Mouse (Mus musculus) heart, embryonic 13.5 days (tissue): ENCODE measurements around the gene 2200002D01Rik. TPM values are rescaled to one million over a fixed set of nuclear protein-coding genes. Genes with fewer than 3 reads are reported as not detected.
"Not testable (repeated sequence)": the region's sequence is repeated elsewhere in the genome, so short reads cannot be mapped to it uniquely, and the experiment has no call there.

Source experiments
- ATAC-seq: fragments of 200-750 bp; cut with Nextera tagmentation; 2 replicates; pipeline ENCODE4 v1.8.0; 2017; ENCODE audit warnings: moderate TSS enrichment; ENCODE audit not compliant: insufficient number of reproducible peaks, low FRiP score, low TSS enrichment; ENCODE audit errors: extremely low read depth
- H3K27ac ChIP-seq: fragments of 300-500 bp; sonication (generic); replicated peaks from 2 replicates; pipeline ENCODE4 v1.5.1; 2015; ENCODE audit warnings: moderate library complexity, mild to moderate bottlenecking, inconsistent platforms
- H3K27me3 ChIP-seq: fragments of 300-500 bp; sonication (generic); replicated peaks from 2 replicates; pipeline ENCODE4 v1.6.1; 2015; ENCODE audit warnings: mild to moderate bottlenecking, inconsistent platforms
- H3K36me3 ChIP-seq: fragments of 300-500 bp; sonication (generic); 2 replicates; pipeline ENCODE4 v1.6.1; 2015; ENCODE audit warnings: mild to moderate bottlenecking, inconsistent platforms
- H3K4me1 ChIP-seq: fragments of 300-500 bp; sonication (generic); 2 replicates; pipeline ENCODE4 v1.6.1; 2015; ENCODE audit warnings: inconsistent platforms
- H3K4me2 ChIP-seq: fragments of 300-500 bp; sonication (generic); 2 replicates; pipeline ENCODE4 v1.6.1; 2015; ENCODE audit warnings: inconsistent platforms, mild to moderate bottlenecking, moderate library complexity
- H3K4me3 ChIP-seq: fragments of 300-500 bp; sonication (generic); 2 replicates; pipeline ENCODE4 v1.5.1; 2015; ENCODE audit warnings: moderate library complexity, mild to moderate bottlenecking, inconsistent platforms
- H3K9ac ChIP-seq: fragments of 300-500 bp; sonication (generic); 2 replicates; pipeline ENCODE4 v1.6.1; 2015; ENCODE audit warnings: inconsistent platforms, mild to moderate bottlenecking, moderate library complexity
- H3K9me3 ChIP-seq: fragments of 300-500 bp; sonication (generic); 2 replicates; pipeline ENCODE4 v1.6.1; 2016; ENCODE audit warnings: inconsistent platforms
- WGBS: fragments of 180-500 bp; shearing (Covaris S2); methylation state at CpG from one replicate; pipeline ENCODE4 v1.1.7; 2015; ENCODE audit warnings: mixed read lengths; 5-methylcytosine and 5-hydroxymethylcytosine counted together
- polyA plus RNA-seq: library from polyadenylated mRNA; unstranded; fragments of >200 nt; fragmentation: Nextera tagmentation; extraction: Ambion mirVana; gene quantifications from 2 replicates; pipeline ENCODE4 v1.2.1, GENCODE M21; 2015

The 2200002D01Rik gene
- polyA plus RNA-seq, 1 experiment from 2014 or later = 7.3 TPM

DNA sequence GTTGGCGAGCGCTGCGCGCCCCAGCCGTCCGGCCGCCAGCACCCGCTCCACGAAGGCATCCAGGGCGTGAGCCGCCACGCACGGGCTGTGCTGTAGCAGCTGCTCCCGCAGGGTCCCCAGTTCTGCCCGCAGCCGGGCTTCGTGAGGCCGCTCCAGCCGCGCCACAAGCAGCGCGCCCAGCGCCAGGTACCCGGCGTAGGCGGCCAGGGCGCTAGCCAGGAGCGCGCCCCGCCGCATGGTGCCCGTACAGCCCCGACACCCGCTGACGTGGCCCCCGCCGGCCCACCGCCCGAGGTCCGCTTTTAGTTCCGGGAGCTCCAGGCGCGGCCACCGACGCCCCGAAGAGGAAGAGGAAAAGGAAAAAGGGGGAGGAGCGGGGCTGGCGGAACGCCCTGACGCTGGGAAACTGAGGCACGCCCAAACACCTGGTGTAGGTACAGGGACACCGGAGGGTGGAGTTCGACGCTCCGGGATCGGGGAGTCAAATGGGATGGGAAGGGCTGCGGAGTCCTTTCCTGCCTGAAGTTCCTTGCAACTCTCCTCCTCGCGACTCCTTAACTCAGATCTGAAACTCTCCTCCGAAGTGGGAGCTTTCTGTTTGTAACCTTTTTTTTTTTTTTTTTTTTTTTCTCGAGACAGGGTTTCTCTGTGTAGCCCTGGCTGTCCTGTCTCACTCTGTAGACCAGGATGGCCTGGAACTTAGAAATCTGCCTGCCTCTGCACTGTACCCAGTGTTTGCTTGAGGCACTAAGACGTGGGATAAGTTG is 15.8 kb downstream of the 2200002D01Rik start, which contains the start of gene Kcnk6:
Gene Kcnk6, minus strand, starts transcription at position 269 of the 767 bp plus-strand sequence.
- H3K4me1 ChIP-seq = peaks cover 41% of the 10 kb centered on the region
- H3K27ac ChIP-seq = peak within 1 kb of the TSS; percentile 75
- WGBS = 2% methylated on average over 53 of the region's 62 CpGs
- no peak for ATAC-seq
- H3K9me3 ChIP-seq = no peaks in the 10 kb centered on the region
- peak within 1 kb of the TSS; percentile 95 for H3K4me2 ChIP-seq
- H3K4me3 ChIP-seq = peak within 1 kb of the TSS; percentile 65
- H3K9ac ChIP-seq = peak within 1 kb of the TSS; percentile 85
- 0 out of 2 replicates have a peak, but pooled peaks cover 6% of the 10 kb centered on the region for H3K36me3 ChIP-seq
- peaks cover 28% of the 10 kb centered on the region for H3K27me3 ChIP-seq

DNA sequence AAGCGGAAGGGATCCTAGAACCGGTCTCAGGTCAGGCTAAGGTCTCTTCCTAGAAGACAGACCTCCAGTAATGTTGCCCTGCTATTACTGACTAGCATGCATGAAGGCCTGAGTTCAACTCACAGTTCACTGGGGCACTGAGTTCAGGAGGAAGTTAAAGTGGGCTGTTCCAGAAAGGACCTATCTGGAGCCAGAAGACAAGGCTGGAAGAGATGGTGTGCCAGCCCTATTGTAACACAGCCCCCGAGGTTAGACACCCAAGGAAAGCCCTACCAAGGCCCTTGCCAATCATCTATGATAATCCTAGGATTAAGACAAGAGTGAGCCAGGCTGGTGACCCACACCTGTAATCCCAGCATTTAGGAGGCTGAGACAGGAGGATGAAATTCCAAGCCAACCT is 16.7 kb downstream of the 2200002D01Rik start:
- H3K9me3 ChIP-seq = no peaks in the 10 kb centered on the region
- H3K4me1 ChIP-seq = peaks cover 38% of the 10 kb centered on the region
- WGBS = 44% methylated on average over 3 of the region's 3 CpGs
- H3K27me3 ChIP-seq = peaks cover 28% of the 10 kb centered on the region
- H3K4me3 ChIP-seq = peak overlapping the region; percentile 65
- peaks cover 7% of the 10 kb centered on the region; the same call in 1 of the 2 replicates for H3K36me3 ChIP-seq
- H3K27ac ChIP-seq = peak overlapping the region; percentile 75
- peak overlapping the region; percentile 95 for H3K4me2 ChIP-seq
- peak overlapping the region; percentile 85 for H3K9ac ChIP-seq
- no peak for ATAC-seq

DNA sequence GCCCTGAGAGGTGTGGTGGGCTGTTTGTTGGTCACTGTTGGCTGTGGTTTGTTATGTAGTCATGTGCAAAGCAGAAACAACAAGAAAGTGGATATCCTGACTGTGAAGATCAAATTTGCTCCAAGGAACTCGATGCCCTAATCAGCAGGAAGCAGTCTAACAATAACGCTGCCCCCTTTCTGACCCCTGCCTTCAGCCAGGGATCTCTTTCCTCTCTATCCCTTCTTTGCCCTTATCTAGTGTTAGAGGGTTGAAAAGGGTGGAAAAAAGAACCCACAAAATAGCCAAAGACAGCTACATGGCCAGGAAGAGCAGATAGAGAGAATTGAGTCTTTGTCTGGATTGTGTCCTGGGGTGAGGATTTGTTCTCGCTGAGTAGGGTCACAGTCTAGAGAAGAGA is 17.7 kb downstream of the 2200002D01Rik start:
- Histone ChIP-seq H3K36me3 (peaks cover 12% of the 10 kb centered on the region), H3K4me2 (peak overlapping the region; percentile 95), H3K27ac (peak overlapping the region; percentile 75), H3K4me3 (peak overlapping the region; percentile 65), H3K27me3 (peaks cover 28% of the 10 kb centered on the region), H3K9ac (no peak overlapping the region), H3K9me3 (no peaks in the 10 kb centered on the region), H3K4me1 (peaks cover 38% of the 10 kb centered on the region)
- 18% methylated on average over 3 of the region's 3 CpGs for WGBS
- ATAC-seq = no peak

DNA sequence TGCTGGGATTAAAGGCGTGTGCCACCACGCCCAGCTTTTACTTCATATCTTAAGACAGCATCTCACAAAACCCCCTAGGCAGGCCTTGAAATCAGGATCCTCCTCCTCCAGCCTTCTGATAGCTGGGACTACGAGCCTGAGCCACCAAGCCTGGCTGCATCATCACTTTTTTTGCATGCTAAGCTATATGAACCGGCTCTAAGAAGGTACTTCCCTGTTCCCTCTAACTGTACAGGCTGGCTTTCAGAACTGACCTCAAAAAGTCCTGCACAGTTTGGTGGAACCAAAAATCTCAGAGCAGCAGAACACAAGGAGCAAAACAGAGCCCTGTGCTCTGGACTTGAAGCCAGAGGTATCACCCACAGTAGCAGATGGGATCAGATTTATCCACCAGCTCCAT is 20.1 kb downstream of the 2200002D01Rik start:
- Histone ChIP-seq H3K4me1 (peaks cover 29% of the 10 kb centered on the region), H3K27ac (no peak overlapping the region), H3K9ac (no peak overlapping the region), H3K4me2 (no peak overlapping the region), H3K36me3 (peaks cover 33% of the 10 kb centered on the region), H3K9me3 (no peaks in the 10 kb centered on the region), H3K4me3 (no peak overlapping the region), H3K27me3 (peaks cover 32% of the 10 kb centered on the region)
- WGBS = 65% methylated on average over 4 of the region's 4 CpGs
- no peak for ATAC-seq

DNA sequence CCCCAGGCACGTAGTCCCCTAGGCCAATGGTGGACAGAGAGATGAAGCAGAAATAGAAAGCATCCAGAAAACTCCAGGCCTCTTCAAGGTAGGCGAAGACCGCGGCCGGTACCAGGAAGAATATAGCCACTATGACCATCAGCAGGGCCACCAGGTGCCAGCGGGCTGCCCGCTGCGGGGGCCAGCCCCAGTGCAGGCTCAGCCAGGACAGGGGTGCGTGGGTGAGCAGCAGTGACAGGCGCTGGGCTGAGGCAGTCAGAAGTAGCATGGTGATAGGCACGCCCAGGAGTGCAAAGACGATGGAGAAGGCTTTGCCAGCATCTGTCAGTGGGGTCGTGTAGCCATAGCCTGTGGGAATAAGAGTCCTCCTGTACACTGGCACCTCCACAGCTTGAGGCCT is 22.7 kb downstream of the 2200002D01Rik start:
- peaks cover 8% of the 10 kb centered on the region for H3K27me3 ChIP-seq
- H3K4me1 ChIP-seq = peaks cover 16% of the 10 kb centered on the region
- no peak overlapping the region for H3K9ac ChIP-seq
- H3K4me2 ChIP-seq = no peak overlapping the region
- peaks cover 53% of the 10 kb centered on the region for H3K36me3 ChIP-seq
- H3K4me3 ChIP-seq = no peak overlapping the region
- ATAC-seq = no peak
- 70% methylated on average over 13 of the region's 13 CpGs for WGBS
- no peak overlapping the region for H3K27ac ChIP-seq
- H3K9me3 ChIP-seq = peaks cover 5% of the 10 kb centered on the region; the same call in 1 of the 2 replicates

DNA sequence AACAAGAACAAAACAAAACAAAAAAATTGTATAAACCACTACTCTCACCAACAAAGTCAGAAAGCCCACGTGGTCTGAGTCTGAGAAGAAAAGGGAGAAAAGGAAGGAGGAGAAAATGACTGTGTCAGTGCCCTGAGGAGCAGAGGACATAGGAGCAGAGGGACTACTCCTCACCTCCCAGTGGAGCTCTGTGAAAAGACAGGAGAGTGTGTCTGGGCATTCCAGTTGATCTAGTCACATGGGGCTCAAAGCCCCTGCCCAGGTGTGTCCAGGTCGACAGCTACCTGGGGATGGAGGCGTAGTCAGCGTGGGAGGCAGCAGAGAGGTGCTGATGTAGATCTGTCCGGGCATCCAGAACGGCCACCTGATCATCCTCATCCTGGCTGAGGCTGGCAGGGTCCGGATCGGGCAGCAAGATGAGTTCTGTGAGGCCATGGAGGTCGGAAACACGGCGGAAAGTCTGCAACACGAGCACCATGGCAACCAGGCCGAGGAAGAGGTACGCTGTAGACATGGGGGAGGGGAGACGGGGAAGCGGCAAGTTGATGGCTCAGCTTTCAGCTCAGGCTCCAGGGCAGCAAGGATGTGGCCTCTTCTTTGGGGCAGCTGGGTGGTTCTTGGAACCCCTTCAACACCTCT is 23.4 kb downstream of the 2200002D01Rik start:
- no peak overlapping the region for H3K4me3 ChIP-seq
- H3K4me2 ChIP-seq = no peak overlapping the region
- no peak for ATAC-seq
- no peak overlapping the region for H3K9ac ChIP-seq
- peaks cover 12% of the 10 kb centered on the region for H3K4me1 ChIP-seq
- WGBS = 23% methylated on average over 16 of the region's 16 CpGs
- H3K36me3 ChIP-seq = peaks cover 55% of the 10 kb centered on the region
- H3K27ac ChIP-seq = no peak overlapping the region
- peaks cover 12% of the 10 kb centered on the region for H3K9me3 ChIP-seq
- peaks cover 5% of the 10 kb centered on the region for H3K27me3 ChIP-seq

DNA sequence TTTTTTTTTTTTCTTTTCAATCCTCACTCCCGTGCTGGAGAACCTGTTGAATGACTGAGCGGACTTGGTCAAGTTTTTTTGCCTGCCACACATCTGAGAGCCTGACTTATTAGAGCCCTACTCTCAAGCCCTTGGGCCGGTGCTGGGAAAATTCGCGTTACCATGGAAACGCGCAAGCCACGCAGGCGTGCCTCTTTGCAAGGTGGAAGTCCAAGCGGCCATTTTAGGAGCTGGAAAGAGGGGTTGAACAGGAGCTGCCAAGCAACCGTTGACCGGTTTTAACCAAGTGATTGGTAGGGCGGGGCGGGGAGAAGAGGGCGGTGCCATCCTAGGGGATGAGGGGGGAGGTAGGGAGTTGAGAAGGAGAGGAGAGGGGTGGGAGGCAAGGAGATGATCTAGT is 33.4 kb downstream of the 2200002D01Rik start:
- H3K4me1 ChIP-seq = peaks cover 8% of the 10 kb centered on the region; the same call in 1 of the 2 replicates
- peaks cover 19% of the 10 kb centered on the region for H3K9me3 ChIP-seq
- no peak for ATAC-seq
- H3K9ac ChIP-seq = no peak overlapping the region
- no peak overlapping the region for H3K27ac ChIP-seq
- peaks cover 16% of the 10 kb centered on the region for H3K27me3 ChIP-seq
- 44% methylated on average over 15 of the region's 15 CpGs for WGBS
- H3K36me3 ChIP-seq = peaks cover 26% of the 10 kb centered on the region
- H3K4me3 ChIP-seq = no peak overlapping the region
- H3K4me2 ChIP-seq = no peak overlapping the region

DNA sequence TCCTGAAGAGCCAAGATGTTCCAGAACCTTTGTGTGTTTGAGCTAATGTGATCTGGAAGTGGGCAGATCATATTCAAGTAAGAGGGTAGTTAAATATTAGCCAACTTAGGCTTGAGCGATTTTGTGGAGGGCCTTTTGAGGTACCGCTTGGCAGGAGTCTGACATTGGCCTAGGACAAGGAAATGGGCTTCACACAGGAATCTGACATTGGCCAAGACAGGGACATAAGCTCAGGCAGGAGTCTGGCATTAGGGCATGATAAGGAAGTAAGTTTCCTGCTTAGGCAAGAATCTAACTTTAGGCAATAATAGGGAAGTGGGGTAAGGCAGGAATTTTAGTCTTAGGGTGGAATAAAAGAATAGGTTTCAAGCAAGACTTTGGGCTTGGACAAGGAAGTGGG is 34.0 kb downstream of the 2200002D01Rik start:
- peaks cover 8% of the 10 kb centered on the region; the same call in 1 of the 2 replicates for H3K4me1 ChIP-seq
- no peak overlapping the region for H3K27ac ChIP-seq
- H3K4me2 ChIP-seq = no peak overlapping the region
- ATAC-seq = no peak
- peaks cover 20% of the 10 kb centered on the region for H3K36me3 ChIP-seq
- peaks cover 14% of the 10 kb centered on the region for H3K9me3 ChIP-seq
- H3K4me3 ChIP-seq = no peak overlapping the region
- H3K9ac ChIP-seq = no peak overlapping the region
- 62% methylated on average over 2 of the region's 2 CpGs for WGBS
- H3K27me3 ChIP-seq = peaks cover 16% of the 10 kb centered on the region

DNA sequence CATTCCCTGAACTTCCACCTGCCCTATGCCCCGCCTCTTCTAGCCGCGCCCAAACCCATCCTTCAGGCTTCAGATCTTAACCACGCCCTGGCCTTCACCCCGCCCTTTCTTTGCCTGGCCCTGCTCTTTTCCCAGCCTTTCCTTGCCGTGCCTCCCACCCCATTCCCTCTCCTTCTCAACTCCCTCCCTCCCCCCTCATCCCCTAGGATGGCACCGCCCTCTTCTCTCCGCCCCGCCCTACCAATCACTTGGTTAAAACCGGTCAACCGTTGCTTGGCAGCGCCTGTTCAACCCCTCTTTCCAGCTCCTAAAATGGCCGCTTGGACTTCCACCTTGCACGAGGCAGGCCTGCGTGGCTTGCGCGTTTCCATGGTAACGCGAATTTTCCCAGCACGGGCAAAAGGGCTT is 34.6 kb downstream of the 2200002D01Rik start, which contains the start of gene Catsperg1:
Gene Catsperg1, minus strand, starts transcription at position 361 of the 408 bp plus-strand sequence.
- peaks cover 8% of the 10 kb centered on the region; the same call in 1 of the 2 replicates for H3K4me1 ChIP-seq
- no peak within 1 kb of the TSS for H3K27ac ChIP-seq
- peaks cover 13% of the 10 kb centered on the region; the same call in 1 of the 2 replicates for H3K9me3 ChIP-seq
- H3K9ac ChIP-seq = no peak within 1 kb of the TSS
- peak within 1 kb of the TSS; percentile 69 for H3K4me2 ChIP-seq
- ATAC-seq = peak; percentile 34; the same call in 1 of the 2 replicates
- H3K36me3 ChIP-seq = peaks cover 15% of the 10 kb centered on the region
- 5% methylated on average over 20 of the region's 20 CpGs for WGBS
- peaks cover 16% of the 10 kb centered on the region for H3K27me3 ChIP-seq
- H3K4me3 ChIP-seq = peak within 1 kb of the TSS; percentile 58

DNA sequence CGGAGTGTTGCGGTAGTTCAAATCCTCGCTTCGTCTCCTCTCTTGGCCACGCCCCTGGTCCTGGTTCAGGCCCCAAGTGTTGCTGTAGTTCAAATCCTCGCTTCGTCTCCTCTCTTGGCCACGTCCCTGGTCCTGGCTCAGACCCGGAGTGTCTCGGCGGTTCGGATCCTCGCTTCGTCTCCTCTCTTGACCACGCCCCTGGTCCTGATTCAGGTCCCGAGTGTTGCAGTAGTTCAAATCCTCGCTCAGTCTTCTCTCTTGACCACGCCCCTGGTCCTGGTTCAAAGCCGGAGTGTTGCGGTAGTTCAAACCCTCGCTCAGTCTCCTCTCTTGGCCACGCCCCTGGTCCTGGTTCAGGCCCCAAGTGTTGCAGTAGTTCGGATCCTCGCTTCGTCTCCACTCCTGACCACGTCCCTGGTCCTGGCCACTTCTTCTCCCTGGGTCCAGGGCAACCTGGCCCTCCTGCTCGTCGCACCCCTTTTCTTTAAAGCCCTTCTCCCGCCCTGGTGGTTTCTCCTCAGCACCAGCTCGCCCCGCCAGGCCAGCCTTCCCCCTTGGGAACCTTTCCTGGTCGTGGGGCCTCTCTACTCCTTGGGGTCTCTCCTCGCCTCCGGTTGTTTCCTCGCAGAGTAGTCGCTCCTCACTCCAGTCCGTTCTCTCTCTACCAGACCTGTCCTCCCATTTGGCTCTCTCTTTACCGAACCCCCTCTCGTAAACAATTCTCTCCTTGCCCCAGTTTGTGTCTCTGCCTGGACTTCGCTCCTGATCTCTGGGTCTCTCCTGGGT is 35.3 kb downstream of the 2200002D01Rik start:
- not testable (repeated sequence) for H3K27ac ChIP-seq, H3K4me1 ChIP-seq, ATAC-seq, H3K9ac ChIP-seq
- peaks cover 13% of the 10 kb centered on the region; the same call in 1 of the 2 replicates for H3K9me3 ChIP-seq
- WGBS = 14% methylated on average over 40 of the region's 40 CpGs
- peaks cover 11% of the 10 kb centered on the region; the same call in 1 of the 2 replicates for H3K36me3 ChIP-seq
- peak overlapping the region; percentile 69 for H3K4me2 ChIP-seq
- H3K4me3 ChIP-seq = peak overlapping the region; percentile 58
- H3K27me3 ChIP-seq = peaks cover 16% of the 10 kb centered on the region
